Mouse (Mus musculus) urinary bladder, adult 2 months (tissue): Measurements from ENCODE around the gene Pla2g3. TPM values are rescaled to one million over a fixed set of nuclear protein-coding genes. Genes with fewer than 3 reads are reported as not detected.

Experiments used
- DNase-seq: peaks from one replicate; pipeline ENCODE4 v3.0.0; 2022; ENCODE audit warnings: low spot score
- polyA plus RNA-seq: library from polyadenylated mRNA; depleted of rRNA; stranded (reverse); fragments of >200 nt; gene quantifications from 2 replicates; pipeline ENCODE4 v1.2.3, GENCODE M21; 2012

Gene Pla2g3
- polyA plus RNA-seq, 1 experiment = 0.66 TPM

GRCm38 (mm10) chr11:3519756-3520398, 31.8 kb downstream of the Pla2g3 start:
- DNase-seq = no peak

GRCm38 (mm10) chr11:3520919-3521318, 32.8 kb downstream of the Pla2g3 start:
- no peak for DNase-seq

- no peak for DNase-seq
Measured at GRCm38 (mm10) chr11:3521339-3522224, 33.5 kb downstream of the Pla2g3 start.

- DNase-seq = no peak
Measured at GRCm38 (mm10) chr11:3522285-3523000, 34.4 kb downstream of the Pla2g3 start.

GRCm38 (mm10) chr11:3523840-3524582, 35.9 kb downstream of the Pla2g3 start:
- no peak for DNase-seq

GRCm38 (mm10) chr11:3525560-3525959, 37.5 kb downstream of the Pla2g3 start:
- no peak for DNase-seq

- no peak for DNase-seq
Measured at GRCm38 (mm10) chr11:3526207-3526606, 38.1 kb downstream of the Pla2g3 start.

GRCm38 (mm10) chr11:3526979-3527738, 39.1 kb downstream of the Pla2g3 start:
- no peak for DNase-seq

- no peak for DNase-seq
Measured at GRCm38 (mm10) chr11:3527766-3528165, 39.7 kb downstream of the Pla2g3 start.

- no peak for DNase-seq
Measured at GRCm38 (mm10) chr11:3528208-3528607, 40.1 kb downstream of the Pla2g3 start.

GRCm38 (mm10) chr11:3529476-3530252, 41.6 kb downstream of the Pla2g3 start:
- DNase-seq = no peak

- DNase-seq = no peak
Measured at GRCm38 (mm10) chr11:3530731-3531130, 42.6 kb downstream of the Pla2g3 start.

GRCm38 (mm10) chr11:3531634-3532033, 43.5 kb downstream of the Pla2g3 start:
- no peak for DNase-seq

- DNase-seq = no peak
Measured at GRCm38 (mm10) chr11:3532101-3532931, 44.2 kb downstream of the Pla2g3 start.

GRCm38 (mm10) chr11:3533406-3533932, 45.4 kb downstream of the Pla2g3 start:
- no peak for DNase-seq

- no peak for DNase-seq
Measured at GRCm38 (mm10) chr11:3534956-3535355, 46.9 kb downstream of the Pla2g3 start.

- peak; percentile 95 for DNase-seq
Measured at GRCm38 (mm10) chr11:3535406-3535986, 47.4 kb downstream of the Pla2g3 start.

GRCm38 (mm10) chr11:3536082-3536481, 48.0 kb downstream of the Pla2g3 start:
- DNase-seq = no peak
